Mouse (Mus musculus): ENCODE data around the gene Ces2e.
"Not testable (repeated sequence)": the region's sequence is repeated elsewhere in the genome, so short reads cannot be mapped to it uniquely, and the experiment has no call there.

The Ces2e gene

GRCm38 (mm10) chr8:104925972-104926596, at the start of gene Ces2e:
Gene Ces2e, plus strand, starts transcription at chr8:104926260.
- DNase-seq (ENCODE audit: low spot score in 2 of 2): no peak

GRCm38 (mm10) chr8:104886223-104886926, 39.7 kb upstream of the Ces2e start:
- not testable (repeated sequence) for DNase-seq (ENCODE audit: low spot score in 2 of 2)

DNA sequence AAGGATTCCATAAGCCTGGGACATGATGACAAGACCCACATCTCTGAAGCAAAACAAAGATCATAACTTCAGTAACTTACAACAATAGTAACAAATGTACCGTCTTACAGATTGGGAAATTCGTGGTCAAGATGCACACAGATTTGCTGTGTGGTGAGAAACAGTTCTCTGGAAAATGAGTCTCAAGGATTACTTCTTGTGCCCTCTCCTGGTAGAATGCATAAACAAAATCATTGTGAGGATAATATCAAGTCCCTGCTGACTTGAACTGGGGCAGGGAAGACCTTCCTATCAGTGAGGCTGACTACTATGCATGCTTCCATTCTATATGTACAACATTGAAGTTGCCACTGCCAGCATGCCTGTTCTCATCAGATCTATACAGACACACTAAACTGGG, 24.3 kb upstream of the Ces2e start:
- DNase-seq (ENCODE audit: low spot score in 2 of 2): no peak

GRCm38 (mm10) chr8:104907111-104907510, 18.9 kb upstream of the Ces2e start:
- DNase-seq (ENCODE audit: low spot score in 2 of 2): no peak

DNA sequence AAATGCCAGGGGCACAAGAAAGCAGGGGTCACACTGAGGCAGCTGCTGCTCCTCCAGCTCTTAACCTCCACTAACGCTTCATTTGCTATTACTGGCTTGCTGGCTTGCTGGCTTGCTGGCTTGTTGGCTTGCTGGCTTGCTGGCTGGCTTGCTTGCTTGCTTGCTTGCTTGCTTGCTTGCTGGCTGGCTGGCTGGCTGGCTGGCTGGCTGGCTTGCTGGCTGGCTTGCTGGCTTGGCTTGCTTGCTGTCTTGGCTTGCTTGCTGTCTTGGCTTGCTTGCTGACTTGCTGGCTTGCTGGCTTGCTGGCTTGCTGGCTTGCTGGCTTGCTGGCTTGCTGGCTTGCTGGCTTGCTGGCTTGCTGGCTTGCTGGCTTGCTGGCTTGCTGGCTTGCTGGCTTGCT, 17.0 kb upstream of the Ces2e start:
- DNase-seq (ENCODE audit: low spot score in 2 of 2): not testable (repeated sequence)

- DNase-seq (ENCODE audit: low spot score in 2 of 2): not testable (repeated sequence)
Observed at GRCm38 (mm10) chr8:104909651-104910050, 16.4 kb upstream of the Ces2e start.

DNA sequence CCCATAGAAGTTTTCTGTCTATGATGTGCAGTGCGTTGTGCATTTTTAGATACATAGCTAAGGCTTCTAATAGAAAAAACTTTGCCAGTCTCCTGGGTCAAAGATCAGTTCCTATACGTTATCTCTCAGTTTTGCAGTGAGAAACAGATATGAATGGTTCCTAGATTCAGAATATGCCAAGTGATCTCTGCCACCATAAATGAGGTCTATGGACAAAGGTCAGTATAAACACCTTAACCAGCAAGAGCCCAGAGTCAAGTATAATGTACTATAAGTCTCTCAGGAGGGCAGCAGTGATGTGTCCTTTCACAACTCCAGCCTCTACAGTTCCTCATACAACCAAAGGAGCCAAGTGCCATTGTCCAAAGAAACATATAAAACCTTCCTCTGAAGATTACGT, 1.2 kb downstream of the Ces2e start:
- no peak for DNase-seq (ENCODE audit: low spot score in 2 of 2)

DNA sequence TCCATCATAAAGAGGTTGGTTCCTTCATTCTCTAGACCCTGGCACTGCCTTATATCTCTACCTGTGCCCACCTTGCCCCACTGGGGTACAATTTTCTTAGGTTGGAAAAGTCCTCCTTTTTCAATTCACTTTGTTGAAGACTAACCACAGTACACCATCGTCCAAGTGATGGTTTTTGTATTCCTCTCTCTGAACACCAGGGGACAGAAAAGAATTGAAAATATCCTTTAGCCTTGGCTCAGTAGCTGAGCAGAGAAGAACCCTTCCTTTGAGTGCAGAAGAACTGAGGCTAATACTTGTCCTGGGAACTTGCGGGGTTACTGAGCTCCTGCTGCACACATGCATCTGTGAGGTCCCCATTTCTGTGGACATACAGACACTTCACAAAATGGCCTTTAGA, 18.6 kb downstream of the Ces2e start:
- no peak for DNase-seq (ENCODE audit: low spot score in 2 of 2)

DNA sequence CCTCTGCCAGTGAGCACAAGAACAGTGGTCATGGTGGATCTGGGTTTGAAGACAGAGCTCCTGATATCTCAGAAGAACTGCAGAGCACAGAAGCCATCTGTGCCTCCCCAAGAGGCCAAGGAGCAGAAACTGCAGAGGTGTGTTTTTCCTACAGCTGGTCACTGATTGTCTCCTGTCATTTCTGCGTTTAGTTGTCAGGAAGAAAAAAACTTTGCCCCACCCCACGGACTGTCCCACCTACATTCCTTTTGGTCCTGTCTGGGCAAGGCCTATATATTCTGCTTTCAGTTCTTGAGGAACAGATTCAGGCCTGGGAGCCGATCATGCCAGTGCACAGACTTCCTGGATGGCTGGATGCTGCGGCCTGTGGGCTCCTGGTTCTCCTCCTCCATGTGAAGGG, 21.0 kb downstream of the Ces2e start, which contains the start of gene Ces2f:
TSS of gene Ces2f (plus strand) at position 301 of the 400 bp plus-strand sequence.
- no peak for DNase-seq (ENCODE audit: low spot score in 2 of 2)

- no peak for DNase-seq (ENCODE audit: low spot score in 2 of 2)
Observed at GRCm38 (mm10) chr8:104949031-104949430, 23.0 kb downstream of the Ces2e start.

GRCm38 (mm10) chr8:104961537-104961961, 35.5 kb downstream of the Ces2e start, which contains the start of gene Ces2g:
Gene Ces2g, plus strand, starts transcription at chr8:104961718.
- no peak for DNase-seq (ENCODE audit: low spot score in 2 of 2)

GRCm38 (mm10) chr8:104962229-104962901, 36.3 kb downstream of the Ces2e start:
- no peak for DNase-seq (ENCODE audit: low spot score in 2 of 2)

- no peak for DNase-seq (ENCODE audit: low spot score in 2 of 2)
Observed at GRCm38 (mm10) chr8:104963375-104963894, 37.4 kb downstream of the Ces2e start.

- no peak for DNase-seq (ENCODE audit: low spot score in 2 of 2)
Observed at GRCm38 (mm10) chr8:104984126-104984525, 58.1 kb downstream of the Ces2e start.

Measured in frontal cortex, postnatal 14 days (tissue).